ENCODE assay signal across 21 mouse cellular contexts in genomic region chr8:122935118-122935517, GRCm38 (mm10).
DNase-seq lines count a peak whose midpoint lies in the region; ATAC-seq lines count a peak whose summit lies in the region.
"Had no signal": no experiment of that assay in that cellular context is flagged by ENCODE, and none has a peak within 500 bp of the region (broad histone marks: within the 10 kb centered on the region; RNA-seq: fewer than 3 reads in every experiment).

No protein-coding gene starts in this region.

- no peak overlapping the region for H3K4me2 ChIP-seq in forebrain, embryonic 13.5 days
- H3K4me2 ChIP-seq in midbrain, embryonic 12.5 days (replicated peaks) = no peak overlapping the region
- H3K4me2 ChIP-seq in midbrain, embryonic 14.5 days (ENCODE audit: low read length) = no peak overlapping the region
- no peak overlapping the region for H3K4me2 ChIP-seq in forebrain, embryonic 15.5 days (replicated peaks)
- H3K4me2 ChIP-seq: embryonic facial prominence, embryonic 15.5 days; heart, embryonic 11.5 days; limb, embryonic 12.5 days; liver, embryonic 11.5 days; stomach, embryonic 15.5 days had no signal

- H3K27ac ChIP-seq in forebrain, embryonic 13.5 days = peak overlapping the region; percentile 67; the same call in 1 of the 2 replicates
- H3K27ac ChIP-seq in forebrain, embryonic 10.5 days = no peak overlapping the region
- H3K27ac ChIP-seq in midbrain, embryonic 12.5 days (replicated peaks) = 0 out of 2 replicates have a peak overlapping the region, but pooled peaks have one; percentile 15
- H3K27ac ChIP-seq in midbrain, embryonic 14.5 days (replicated peaks; ENCODE audit: low read depth, low read length) = no peak overlapping the region
- H3K27ac ChIP-seq in forebrain, embryonic 15.5 days (replicated peaks) = peak overlapping the region; percentile 71
- H3K27ac ChIP-seq: embryonic facial prominence, embryonic 15.5 days; limb, embryonic 12.5 days; midbrain, embryonic 10.5 days; stomach, embryonic 15.5 days had no signal

- no peaks in the 10 kb centered on the region for H3K27me3 ChIP-seq in forebrain, embryonic 13.5 days
- H3K27me3 ChIP-seq in forebrain, embryonic 10.5 days (ENCODE audit: poor library complexity, severe bottlenecking) = no peaks in the 10 kb centered on the region
- no peaks in the 10 kb centered on the region for H3K27me3 ChIP-seq in midbrain, embryonic 12.5 days
- no peaks in the 10 kb centered on the region for H3K27me3 ChIP-seq in midbrain, embryonic 14.5 days (ENCODE audit: control insufficient read depth, insufficient read depth, low read length)
- no peaks in the 10 kb centered on the region for H3K27me3 ChIP-seq in forebrain, embryonic 15.5 days
- H3K27me3 ChIP-seq: embryonic facial prominence, embryonic 15.5 days; limb, embryonic 12.5 days; stomach, embryonic 15.5 days had no signal

- H3K9me3 ChIP-seq in forebrain, embryonic 13.5 days (replicated peaks) = no peaks in the 10 kb centered on the region
- no peaks in the 10 kb centered on the region for H3K9me3 ChIP-seq in forebrain, embryonic 10.5 days
- H3K9me3 ChIP-seq in midbrain, embryonic 12.5 days = no peaks in the 10 kb centered on the region
- no peaks in the 10 kb centered on the region for H3K9me3 ChIP-seq in midbrain, embryonic 14.5 days (ENCODE audit: control insufficient read depth, low read length)
- no peaks in the 10 kb centered on the region for H3K9me3 ChIP-seq in forebrain, embryonic 15.5 days
- H3K9me3 ChIP-seq: embryonic facial prominence, embryonic 15.5 days; limb, embryonic 12.5 days; midbrain, embryonic 10.5 days; stomach, embryonic 15.5 days had no signal

- no peak overlapping the region for H3K9ac ChIP-seq in forebrain, embryonic 13.5 days
- H3K9ac ChIP-seq in midbrain, embryonic 12.5 days (replicated peaks) = 0 out of 2 replicates have a peak overlapping the region, but pooled peaks have one; percentile 1
- no peak overlapping the region for H3K9ac ChIP-seq in midbrain, embryonic 14.5 days (replicated peaks; ENCODE audit: low read length)
- H3K9ac ChIP-seq in forebrain, embryonic 15.5 days (replicated peaks) = no peak overlapping the region
- H3K9ac ChIP-seq: embryonic facial prominence, embryonic 15.5 days; limb, embryonic 12.5 days; liver, postnatal 0 days; stomach, embryonic 15.5 days had no signal

- ATAC-seq in forebrain, embryonic 13.5 days = no peak
- no peak for ATAC-seq in midbrain, embryonic 12.5 days (ENCODE audit: low FRiP score, low read depth)
- no peak for ATAC-seq in midbrain, embryonic 14.5 days (ENCODE audit: low FRiP score, low TSS enrichment)
- no peak for ATAC-seq in forebrain, embryonic 15.5 days (replicated peaks)
- ATAC-seq: intestine, embryonic 16.5 days; liver, postnatal 0 days; lung, postnatal 0 days had no signal

- H3K4me3 ChIP-seq in forebrain, embryonic 13.5 days = no peak overlapping the region
- no peak overlapping the region for H3K4me3 ChIP-seq in forebrain, embryonic 10.5 days
- H3K4me3 ChIP-seq in midbrain, embryonic 12.5 days = no peak overlapping the region
- H3K4me3 ChIP-seq in midbrain, embryonic 14.5 days (replicated peaks; ENCODE audit: low read depth, low read length) = no peak overlapping the region
- H3K4me3 ChIP-seq in forebrain, embryonic 15.5 days = no peak overlapping the region
- H3K4me3 ChIP-seq: embryonic facial prominence, embryonic 15.5 days; limb, embryonic 12.5 days; midbrain, embryonic 10.5 days; stomach, embryonic 15.5 days had no signal

- H3K4me1 ChIP-seq in forebrain, embryonic 13.5 days = peaks cover 57% of the 10 kb centered on the region
- H3K4me1 ChIP-seq in forebrain, embryonic 10.5 days = peaks cover 18% of the 10 kb centered on the region
- peaks cover 27% of the 10 kb centered on the region for H3K4me1 ChIP-seq in midbrain, embryonic 12.5 days
- H3K4me1 ChIP-seq in midbrain, embryonic 14.5 days (ENCODE audit: control insufficient read depth, insufficient read depth, low read length) = peaks cover 4% of the 10 kb centered on the region; the same call in 1 of the 2 replicates
- peaks cover 72% of the 10 kb centered on the region for H3K4me1 ChIP-seq in forebrain, embryonic 15.5 days

- WGBS in forebrain, embryonic 13.5 days = 71% methylated on average over 1 of the region's 1 CpGs
- WGBS in forebrain, embryonic 10.5 days = 91% methylated on average over 1 of the region's 1 CpGs
- 91% methylated on average over 1 of the region's 1 CpGs for WGBS in midbrain, embryonic 12.5 days
- WGBS in midbrain, embryonic 14.5 days = 89% methylated on average over 1 of the region's 1 CpGs
- 57% methylated on average over 1 of the region's 1 CpGs for WGBS in forebrain, embryonic 15.5 days

- DNase-seq in forebrain, embryonic 10.5 days (ENCODE audit: extremely low spot score, low spot score) = no peak
- no peak for DNase-seq in midbrain, embryonic 14.5 days
- DNase-seq in right cerebral cortex, postnatal 4 days = no peak
- DNase-seq in natural killer cell, adult 2 months (ENCODE audit: low spot score in 2 of 2) = no peak
- DNase-seq: adrenal gland, adult 2 months; gastrocnemius, postnatal 10 days; kidney, postnatal 14 days; liver, postnatal 0 days; thymus, adult 18-20 months; thymus, postnatal 4 days had no signal

- no peaks in the 10 kb centered on the region for H3K36me3 ChIP-seq in forebrain, embryonic 13.5 days (ENCODE audit: poor library complexity, severe bottlenecking)
- H3K36me3 ChIP-seq in forebrain, embryonic 10.5 days (replicated peaks) = 0 out of 2 replicates have a peak, but pooled peaks cover 10% of the 10 kb centered on the region
- H3K36me3 ChIP-seq in midbrain, embryonic 12.5 days = no peaks in the 10 kb centered on the region
- H3K36me3 ChIP-seq in midbrain, embryonic 14.5 days (ENCODE audit: control insufficient read depth, insufficient read depth, low read length) = no peaks in the 10 kb centered on the region
- no peaks in the 10 kb centered on the region for H3K36me3 ChIP-seq in forebrain, embryonic 15.5 days
- H3K36me3 ChIP-seq: embryonic facial prominence, embryonic 15.5 days; midbrain, embryonic 10.5 days; stomach, embryonic 15.5 days had no signal

Comparison
In these comparisons a context has a peak if more than half of its experiments do, and no peak if none do; other contexts are left out.
1. H3K27ac ChIP-seq: peak in forebrain, embryonic 13.5 days (single experiment), midbrain, embryonic 12.5 days (single experiment) and forebrain, embryonic 15.5 days (single experiment); none in forebrain, embryonic 10.5 days (single experiment) and midbrain, embryonic 14.5 days (single experiment).